Mouse (Mus musculus) thymus, adult 2 months (tissue): ENCODE results near the gene Rpn1.

ENCODE experiments used
- CTCF ChIP-seq: fragments of 200-500 bp; IDR thresholded peaks from 2 replicates; pipeline ENCODE4 v1.5.1; 2012; ENCODE audit warnings: mild to moderate bottlenecking, control low read depth, low read length, moderate library complexity, borderline replicate concordance; ENCODE audit not compliant: control insufficient read depth, poor library complexity, insufficient read depth; ENCODE audit errors: extremely low read depth
- POLR2A ChIP-seq: fragments of 200-500 bp; IDR thresholded peaks from 2 replicates; pipeline ENCODE4 v1.6.1; 2012; ENCODE audit warnings: mild to moderate bottlenecking, low read length, control low read depth, moderate library complexity; ENCODE audit not compliant: control insufficient read depth, poor library complexity, insufficient read depth; ENCODE audit errors: extremely low read depth

DNA sequence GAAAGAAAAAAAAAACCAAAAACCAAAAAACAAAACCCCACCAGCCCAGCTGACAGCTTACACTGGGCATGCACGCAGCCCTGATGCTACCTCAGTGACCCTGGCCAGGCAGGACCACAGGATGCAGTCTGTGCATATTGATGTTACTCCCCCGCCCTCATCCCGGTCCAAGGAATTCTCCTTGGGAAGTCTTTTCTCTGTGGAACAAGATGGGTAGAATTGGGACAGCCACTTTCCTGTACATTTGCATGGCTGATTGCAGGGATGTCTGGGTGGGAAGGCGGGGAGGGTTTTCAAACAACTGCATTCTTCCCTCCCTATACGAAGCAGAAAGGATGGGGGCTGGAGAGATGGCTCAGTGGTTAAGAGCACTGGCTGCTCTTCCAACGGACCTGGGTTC, 68.7 kb downstream of the Rpn1 start:
- TF ChIP-seq CTCF = no peak
- TF ChIP-seq POLR2A = no peak
